Mouse (Mus musculus): ENCODE data around the gene Gm9922. TPM values are rescaled to one million over a fixed set of nuclear protein-coding genes. Genes with fewer than 3 reads are reported as not detected.

The Gm9922 gene
- polyA plus RNA-seq (2015; fragmentation: Nextera tagmentation; extraction: Ambion mirVana) = 3.7 and 5.1 TPM in 2 replicates

DNA sequence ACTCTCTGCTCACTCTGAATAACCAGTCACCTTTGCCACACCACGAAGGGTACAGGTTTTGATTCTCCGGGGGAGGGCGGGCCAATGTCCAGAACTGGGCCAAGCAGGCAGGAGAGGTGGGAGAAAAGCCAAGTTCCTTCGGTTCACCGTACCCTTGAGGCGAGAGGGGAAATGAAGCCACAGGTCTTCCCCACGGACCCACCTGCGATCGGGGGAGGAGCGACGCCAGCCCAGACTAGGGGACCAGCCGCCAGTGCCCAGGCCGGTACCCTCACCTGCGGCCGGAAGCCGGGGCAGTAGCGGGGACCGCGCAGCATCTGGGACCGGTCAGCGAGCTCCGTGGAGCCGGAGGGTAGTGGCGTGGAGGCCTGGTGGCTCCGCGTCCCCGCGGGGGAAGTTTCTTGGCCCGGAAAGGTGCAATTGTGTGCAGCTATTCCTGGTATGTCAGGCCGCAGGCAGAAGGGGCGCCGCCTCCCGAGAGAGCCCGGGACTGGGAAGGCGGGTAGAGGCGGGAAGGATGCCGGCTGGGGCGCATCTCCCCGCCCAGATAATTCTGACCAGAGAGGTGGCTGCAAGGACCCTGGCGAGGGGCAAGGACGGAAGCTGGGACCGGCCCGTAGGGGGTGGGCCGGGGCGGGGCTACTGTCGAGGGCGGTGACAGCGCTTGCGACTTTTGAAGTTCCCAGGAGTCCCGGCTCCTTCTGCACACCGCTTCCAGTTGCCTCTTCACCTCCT lies at the start of gene Gm9922, which contains the start of gene Lmo7:
Gm9922 (minus strand) TSS at position 578 of the 735 bp plus-strand sequence.
Lmo7 (plus strand) TSS at position 721 of the 735 bp plus-strand sequence.
- Histone ChIP-seq H3K9ac (ENCODE audit: low read length) (peak within 1 kb of the TSS; percentile 89), H3K36me3 (ENCODE audit: control insufficient read depth, insufficient read depth) (no peaks in the 10 kb centered on the region), H3K9me3 (replicated peaks; ENCODE audit: control insufficient read depth, low read length) (no peaks in the 10 kb centered on the region), H3K27ac (ENCODE audit: low read length) (peak within 1 kb of the TSS; percentile 58; the same call in 1 of the 2 replicates), H3K27me3 (ENCODE audit: control insufficient read depth, insufficient read depth, low read length) (peaks cover 5% of the 10 kb centered on the region; the same call in 1 of the 2 replicates), H3K4me3 (ENCODE audit: low read length) (peak within 1 kb of the TSS; percentile 85), H3K4me2 (ENCODE audit: low read depth, low read length) (peak within 1 kb of the TSS; percentile 97), H3K4me1 (ENCODE audit: control insufficient read depth, insufficient read depth, low read length) (peaks cover 17% of the 10 kb centered on the region)
- under 1% methylated on average over 51 of the region's 51 CpGs for WGBS
- peak; percentile 94 for ATAC-seq (replicated peaks; ENCODE audit: extremely low read depth, insufficient read depth, low FRiP score)

DNA sequence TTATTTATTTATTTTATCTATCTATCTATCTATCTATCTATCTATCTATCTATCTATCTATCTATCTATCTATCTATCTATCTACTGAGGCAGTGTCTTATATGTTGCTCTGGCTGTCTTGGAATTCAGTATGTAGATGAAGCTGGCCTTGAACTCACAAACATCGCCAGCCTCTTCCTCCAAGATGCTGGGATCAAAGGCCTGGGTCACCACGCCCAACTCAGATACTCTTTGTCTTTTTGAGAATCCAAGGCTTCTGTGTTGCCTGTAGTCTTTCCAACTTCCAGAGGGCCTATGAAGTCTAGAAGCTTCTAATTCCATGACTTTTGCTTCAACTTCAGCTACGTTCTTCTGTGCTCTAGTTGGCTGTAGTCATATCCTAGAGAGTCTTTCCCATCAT lies 48.8 kb upstream of the Gm9922 start:
- H3K9ac ChIP-seq (ENCODE audit: low read length) = no peak overlapping the region
- no peak overlapping the region for H3K4me3 ChIP-seq (ENCODE audit: low read length)
- H3K27ac ChIP-seq (ENCODE audit: low read length) = no peak overlapping the region
- H3K4me1 ChIP-seq (ENCODE audit: control insufficient read depth, insufficient read depth, low read length) = 0 out of 2 replicates have a peak, but pooled peaks cover 3% of the 10 kb centered on the region
- no peaks in the 10 kb centered on the region for H3K27me3 ChIP-seq (ENCODE audit: control insufficient read depth, insufficient read depth, low read length)
- H3K36me3 ChIP-seq (ENCODE audit: control insufficient read depth, insufficient read depth) = no peaks in the 10 kb centered on the region
- WGBS = 95% methylated on average over 3 of the region's 3 CpGs
- no peaks in the 10 kb centered on the region for H3K9me3 ChIP-seq (replicated peaks; ENCODE audit: control insufficient read depth, low read length)
- no peak overlapping the region for H3K4me2 ChIP-seq (ENCODE audit: low read depth, low read length)
- no peak for ATAC-seq (replicated peaks; ENCODE audit: extremely low read depth, insufficient read depth, low FRiP score)

DNA sequence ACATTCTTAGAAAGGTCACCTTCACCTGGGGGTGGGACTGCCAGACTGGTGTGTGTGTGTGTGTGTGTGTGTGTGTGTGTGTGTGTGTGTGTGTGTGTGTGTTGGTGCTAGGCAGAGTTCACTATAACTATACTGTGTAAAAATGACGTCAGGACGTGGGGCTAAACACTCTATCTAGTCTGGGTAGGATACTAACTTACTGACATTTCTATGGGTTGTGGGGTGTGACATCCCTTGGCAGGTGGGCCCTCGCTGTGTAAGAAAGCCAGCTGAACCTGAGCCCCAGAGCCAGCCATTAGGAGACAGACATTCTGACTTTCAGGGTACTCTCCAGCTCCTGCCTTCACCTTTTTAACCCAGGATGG lies 47.5 kb upstream of the Gm9922 start:
- H3K4me3 ChIP-seq (ENCODE audit: low read length) = no peak overlapping the region
- no peaks in the 10 kb centered on the region for H3K9me3 ChIP-seq (replicated peaks; ENCODE audit: control insufficient read depth, low read length)
- no peak overlapping the region for H3K9ac ChIP-seq (ENCODE audit: low read length)
- H3K4me2 ChIP-seq (ENCODE audit: low read depth, low read length) = no peak overlapping the region
- H3K4me1 ChIP-seq (ENCODE audit: control insufficient read depth, insufficient read depth, low read length) = 0 out of 2 replicates have a peak, but pooled peaks cover 1% of the 10 kb centered on the region
- no peaks in the 10 kb centered on the region for H3K27me3 ChIP-seq (ENCODE audit: control insufficient read depth, insufficient read depth, low read length)
- 59% methylated on average over 3 of the region's 3 CpGs for WGBS
- no peaks in the 10 kb centered on the region for H3K36me3 ChIP-seq (ENCODE audit: control insufficient read depth, insufficient read depth)
- no peak overlapping the region for H3K27ac ChIP-seq (ENCODE audit: low read length)
- no peak for ATAC-seq (replicated peaks; ENCODE audit: extremely low read depth, insufficient read depth, low FRiP score)

DNA sequence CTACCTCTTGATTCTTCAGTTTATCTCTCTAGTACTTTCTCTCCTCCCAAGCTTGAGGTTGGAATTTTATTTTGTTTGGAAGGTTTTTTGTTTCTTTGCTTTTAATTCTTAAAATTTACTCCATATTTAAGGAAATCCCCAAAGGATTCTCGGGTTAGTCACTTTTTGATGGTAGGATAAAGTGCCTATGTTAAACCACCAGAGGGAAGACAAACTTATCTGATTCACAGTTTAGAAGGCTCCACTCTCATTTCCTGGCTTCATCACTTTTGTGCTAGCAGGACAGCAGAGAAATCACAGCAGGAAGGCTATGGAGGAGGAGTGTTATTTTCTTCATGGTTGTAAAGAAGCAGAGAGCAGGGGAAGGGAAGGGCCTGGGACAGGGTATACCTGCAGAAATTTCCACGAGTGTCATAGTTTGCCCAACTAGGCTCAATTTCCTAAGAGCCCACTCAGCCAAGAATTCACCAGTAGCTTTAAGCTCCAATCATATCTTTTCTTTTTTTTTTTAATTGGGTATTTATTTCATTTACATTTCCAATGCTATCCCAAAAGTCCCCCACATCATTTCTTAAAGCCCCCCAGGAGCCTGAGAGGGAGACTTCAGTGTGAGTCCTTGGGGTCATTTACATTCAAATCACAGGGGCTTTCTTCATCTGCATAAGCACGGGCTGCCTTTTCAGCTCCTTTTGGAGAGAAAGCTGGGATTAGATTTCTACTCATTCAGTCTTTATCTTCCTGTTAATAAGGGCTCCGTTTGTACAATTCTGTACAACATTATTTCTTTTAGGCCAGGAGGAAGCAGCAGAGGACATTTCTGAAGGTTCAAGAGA lies 46.9 kb upstream of the Gm9922 start:
- Histone ChIP-seq H3K27me3 (ENCODE audit: control insufficient read depth, insufficient read depth, low read length) (no peaks in the 10 kb centered on the region), H3K4me1 (ENCODE audit: control insufficient read depth, insufficient read depth, low read length) (no peaks in the 10 kb centered on the region), H3K4me2 (ENCODE audit: low read depth, low read length) (no peak overlapping the region), H3K9ac (ENCODE audit: low read length) (no peak overlapping the region), H3K9me3 (replicated peaks; ENCODE audit: control insufficient read depth, low read length) (no peaks in the 10 kb centered on the region), H3K27ac (ENCODE audit: low read length) (no peak overlapping the region), H3K36me3 (ENCODE audit: control insufficient read depth, insufficient read depth) (no peaks in the 10 kb centered on the region), H3K4me3 (ENCODE audit: low read length) (no peak overlapping the region)
- 22% methylated on average over 4 of the region's 4 CpGs for WGBS
- no peak for ATAC-seq (replicated peaks; ENCODE audit: extremely low read depth, insufficient read depth, low FRiP score)

DNA sequence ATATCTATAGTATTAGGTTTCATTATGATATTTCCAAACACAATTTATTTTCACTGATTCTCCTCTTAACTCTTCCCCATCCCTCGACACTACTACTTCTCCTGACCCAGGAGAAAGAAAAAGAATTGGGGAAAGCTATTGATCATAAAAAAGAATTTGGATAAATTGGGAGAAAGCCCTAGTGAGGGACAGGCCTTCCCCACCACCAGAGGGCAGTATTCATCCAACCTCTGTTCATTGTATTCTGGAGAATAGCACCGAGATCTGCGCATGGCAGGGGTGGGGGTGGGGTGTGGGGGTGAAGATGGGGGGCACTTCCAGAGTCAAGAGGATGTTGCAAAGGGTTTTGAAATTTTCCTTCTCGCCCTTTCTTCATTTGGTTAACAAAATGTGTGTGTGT lies 45.0 kb upstream of the Gm9922 start:
- WGBS = 47% methylated on average over 4 of the region's 4 CpGs
- no peak overlapping the region for H3K27ac ChIP-seq (ENCODE audit: low read length)
- H3K36me3 ChIP-seq (ENCODE audit: control insufficient read depth, insufficient read depth) = no peaks in the 10 kb centered on the region
- no peak for ATAC-seq (replicated peaks; ENCODE audit: extremely low read depth, insufficient read depth, low FRiP score)
- H3K9ac ChIP-seq (ENCODE audit: low read length) = no peak overlapping the region
- H3K9me3 ChIP-seq (replicated peaks; ENCODE audit: control insufficient read depth, low read length) = no peaks in the 10 kb centered on the region
- H3K4me3 ChIP-seq (ENCODE audit: low read length) = no peak overlapping the region
- H3K4me1 ChIP-seq (ENCODE audit: control insufficient read depth, insufficient read depth, low read length) = no peaks in the 10 kb centered on the region
- no peaks in the 10 kb centered on the region for H3K27me3 ChIP-seq (ENCODE audit: control insufficient read depth, insufficient read depth, low read length)
- no peak overlapping the region for H3K4me2 ChIP-seq (ENCODE audit: low read depth, low read length)

DNA sequence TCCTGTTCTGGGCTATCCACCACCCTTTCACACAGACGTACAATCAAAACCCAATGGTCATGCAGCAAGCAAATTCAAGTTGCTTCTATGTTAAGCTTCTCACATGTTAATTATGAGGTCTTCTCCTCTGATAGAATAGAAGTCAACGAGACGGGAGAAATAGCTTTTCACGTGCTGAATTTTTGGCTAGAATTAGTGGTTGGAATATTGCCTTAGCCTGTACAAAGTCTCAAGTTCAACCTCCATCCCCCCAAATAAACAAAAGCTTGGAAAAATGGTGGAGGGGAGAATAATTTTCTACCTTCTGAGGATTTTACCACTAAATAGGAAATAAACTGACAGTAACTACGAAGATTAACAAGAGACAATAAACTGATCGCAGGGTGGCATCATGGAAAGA lies 42.1 kb upstream of the Gm9922 start:
- ATAC-seq (replicated peaks; ENCODE audit: extremely low read depth, insufficient read depth, low FRiP score) = no peak
- H3K27me3 ChIP-seq (ENCODE audit: control insufficient read depth, insufficient read depth, low read length) = no peaks in the 10 kb centered on the region
- H3K9me3 ChIP-seq (replicated peaks; ENCODE audit: control insufficient read depth, low read length) = no peaks in the 10 kb centered on the region
- no peaks in the 10 kb centered on the region for H3K4me1 ChIP-seq (ENCODE audit: control insufficient read depth, insufficient read depth, low read length)
- H3K4me3 ChIP-seq (ENCODE audit: low read length) = no peak overlapping the region
- WGBS = 89% methylated on average over 6 of the region's 6 CpGs
- no peaks in the 10 kb centered on the region for H3K36me3 ChIP-seq (ENCODE audit: control insufficient read depth, insufficient read depth)
- no peak overlapping the region for H3K4me2 ChIP-seq (ENCODE audit: low read depth, low read length)
- no peak overlapping the region for H3K27ac ChIP-seq (ENCODE audit: low read length)
- no peak overlapping the region for H3K9ac ChIP-seq (ENCODE audit: low read length)

DNA sequence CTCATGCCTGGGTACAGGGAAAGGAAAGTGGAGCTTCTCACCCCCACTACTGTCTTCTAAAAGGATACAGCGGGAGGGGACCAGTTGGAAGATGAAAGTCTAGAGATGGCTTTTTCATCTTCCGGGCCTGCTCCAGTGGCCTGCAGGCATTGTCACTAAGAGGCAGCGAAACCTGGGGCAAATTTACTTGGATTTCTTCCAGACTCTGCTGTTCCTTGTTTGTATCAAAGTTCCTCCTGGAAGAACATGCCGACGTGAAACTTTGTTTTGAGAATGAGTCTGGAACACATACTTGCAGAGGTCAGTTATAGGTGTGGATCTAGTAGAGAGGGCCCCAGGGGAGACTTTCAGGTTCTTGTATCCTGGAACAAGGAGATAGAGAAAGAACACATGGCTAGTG lies 41.7 kb upstream of the Gm9922 start:
- 79% methylated on average over 5 of the region's 5 CpGs for WGBS
- Histone ChIP-seq H3K27ac (ENCODE audit: low read length) (no peak overlapping the region), H3K27me3 (ENCODE audit: control insufficient read depth, insufficient read depth, low read length) (no peaks in the 10 kb centered on the region), H3K9ac (ENCODE audit: low read length) (no peak overlapping the region), H3K9me3 (replicated peaks; ENCODE audit: control insufficient read depth, low read length) (no peaks in the 10 kb centered on the region), H3K4me1 (ENCODE audit: control insufficient read depth, insufficient read depth, low read length) (no peaks in the 10 kb centered on the region), H3K4me3 (ENCODE audit: low read length) (no peak overlapping the region), H3K4me2 (ENCODE audit: low read depth, low read length) (no peak overlapping the region), H3K36me3 (ENCODE audit: control insufficient read depth, insufficient read depth) (no peaks in the 10 kb centered on the region)
- ATAC-seq (replicated peaks; ENCODE audit: extremely low read depth, insufficient read depth, low FRiP score) = no peak

DNA sequence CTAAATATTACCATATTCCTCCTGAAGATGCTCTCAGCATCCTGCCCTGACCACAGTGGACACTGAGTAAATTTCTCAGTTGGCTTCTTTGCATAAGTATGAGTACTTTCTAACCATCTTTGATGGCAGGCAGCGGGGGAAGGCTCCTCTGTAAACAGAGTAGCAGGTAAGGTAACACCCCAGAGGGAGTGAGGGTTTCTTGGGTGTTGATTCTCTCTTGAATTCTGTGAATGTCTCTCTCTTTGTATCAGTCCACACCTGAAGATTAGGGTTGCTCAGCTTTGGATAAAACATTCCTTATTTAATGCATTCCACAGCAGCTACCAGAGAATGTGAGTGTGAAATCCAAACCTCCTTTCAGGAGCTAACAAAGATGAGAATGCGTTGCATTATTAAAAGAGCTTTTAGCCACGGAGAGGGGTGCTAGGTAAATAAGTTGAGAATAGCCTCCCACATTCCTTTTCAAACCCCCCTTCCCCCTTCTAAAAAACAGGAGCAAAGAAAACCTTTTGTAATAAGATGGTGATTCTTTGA lies 34.2 kb upstream of the Gm9922 start:
- 32% methylated on average over 3 of the region's 3 CpGs for WGBS
- no peak overlapping the region for H3K4me3 ChIP-seq (ENCODE audit: low read length)
- ATAC-seq (replicated peaks; ENCODE audit: extremely low read depth, insufficient read depth, low FRiP score) = no peak
- no peaks in the 10 kb centered on the region for H3K27me3 ChIP-seq (ENCODE audit: control insufficient read depth, insufficient read depth, low read length)
- H3K9me3 ChIP-seq (replicated peaks; ENCODE audit: control insufficient read depth, low read length) = no peaks in the 10 kb centered on the region
- H3K36me3 ChIP-seq (ENCODE audit: control insufficient read depth, insufficient read depth) = no peaks in the 10 kb centered on the region
- no peak overlapping the region for H3K9ac ChIP-seq (ENCODE audit: low read length)
- H3K27ac ChIP-seq (ENCODE audit: low read length) = no peak overlapping the region
- H3K4me1 ChIP-seq (ENCODE audit: control insufficient read depth, insufficient read depth, low read length) = no peaks in the 10 kb centered on the region
- no peak overlapping the region for H3K4me2 ChIP-seq (ENCODE audit: low read depth, low read length)

DNA sequence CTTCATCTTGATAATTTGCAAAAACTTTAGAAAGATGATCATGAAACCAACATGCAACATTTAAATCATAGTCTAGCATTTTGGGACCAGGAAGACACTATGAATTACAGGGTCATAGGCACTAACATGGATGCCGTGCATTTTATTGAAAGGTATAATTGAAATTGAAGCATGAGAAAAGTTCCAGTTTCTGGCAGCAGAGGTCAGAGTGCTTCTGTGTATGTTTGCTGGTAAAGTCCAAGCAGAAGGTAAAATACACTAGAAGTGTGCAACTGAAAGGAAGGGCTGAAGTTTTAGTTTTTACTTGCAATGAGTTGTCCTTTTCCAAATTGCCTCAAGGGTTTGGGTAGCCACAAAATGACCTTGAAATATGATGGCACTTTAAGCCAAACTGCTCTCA lies 32.7 kb upstream of the Gm9922 start:
- H3K27ac ChIP-seq (ENCODE audit: low read length) = no peak overlapping the region
- no peaks in the 10 kb centered on the region for H3K36me3 ChIP-seq (ENCODE audit: control insufficient read depth, insufficient read depth)
- H3K9ac ChIP-seq (ENCODE audit: low read length) = no peak overlapping the region
- ATAC-seq (replicated peaks; ENCODE audit: extremely low read depth, insufficient read depth, low FRiP score) = no peak
- no peaks in the 10 kb centered on the region for H3K9me3 ChIP-seq (replicated peaks; ENCODE audit: control insufficient read depth, low read length)
- no peaks in the 10 kb centered on the region for H3K27me3 ChIP-seq (ENCODE audit: control insufficient read depth, insufficient read depth, low read length)
- 41% methylated on average over 1 of the region's 1 CpGs for WGBS
- no peak overlapping the region for H3K4me3 ChIP-seq (ENCODE audit: low read length)
- H3K4me1 ChIP-seq (ENCODE audit: control insufficient read depth, insufficient read depth, low read length) = no peaks in the 10 kb centered on the region
- H3K4me2 ChIP-seq (ENCODE audit: low read depth, low read length) = no peak overlapping the region
